23 mouse cellular contexts compared by ENCODE assay signal in the genomic region with DNA sequence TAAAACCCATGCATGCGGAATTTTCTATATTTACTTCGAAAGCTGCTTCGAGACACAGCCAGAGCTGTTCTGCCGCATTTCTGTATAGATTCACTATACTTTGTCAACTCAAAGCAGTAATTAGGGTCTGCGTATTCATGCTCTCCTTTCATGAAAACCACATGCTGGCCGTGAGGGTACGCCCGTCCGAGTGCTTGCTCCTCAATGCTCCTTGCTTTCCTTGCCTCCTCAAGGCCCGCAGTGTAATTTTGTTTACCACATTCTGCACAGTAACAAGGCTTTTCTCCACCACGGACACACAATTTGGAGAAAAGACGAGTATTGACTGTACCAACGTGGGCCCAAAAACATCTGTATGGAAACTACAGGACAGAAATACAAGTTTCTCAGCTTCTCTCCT.
DNase-seq lines count a peak whose midpoint lies in the region; ATAC-seq and TF ChIP-seq lines count a peak whose summit lies in the region.
"Had no signal": no experiment of that assay in that cellular context is flagged by ENCODE, and none has a peak within 500 bp of the region (broad histone marks: within the 10 kb centered on the region; RNA-seq: fewer than 3 reads in every experiment).

No protein-coding gene starts in this region.

- DNase-seq in brain, embryonic 14.5 days (ENCODE audit: low read depth): peak; percentile 30
- peak; percentile 70 for DNase-seq in embryonic facial prominence, embryonic 11.5 days (ENCODE audit: low spot score)
- DNase-seq in forelimb bud, embryonic 11.5 days (ENCODE audit: low read depth, low spot score): peak; percentile 42
- no peak for DNase-seq in cerebellum, postnatal 14 days
- DNase-seq in right cerebral cortex, postnatal 25 days: no peak
- DNase-seq: adrenal gland, postnatal 25 days; cerebellum, adult 18-20 months; cerebellum, postnatal 10 days; gastrocnemius, postnatal 25 days; kidney, adult 8-10 months; midbrain, embryonic 14.5 days; thymus, postnatal 14 days had no signal

- no peaks in the 10 kb centered on the region for H3K9me3 ChIP-seq in embryonic facial prominence, embryonic 11.5 days (replicated peaks; ENCODE audit: control insufficient read depth, low read length)
- H3K9me3 ChIP-seq in limb, embryonic 13.5 days: no peaks in the 10 kb centered on the region
- H3K9me3 ChIP-seq: forebrain, embryonic 13.5 days; heart, embryonic 15.5 days; intestine, embryonic 15.5 days; liver, embryonic 15.5 days; lung, embryonic 15.5 days; stomach, embryonic 15.5 days had no signal

- H3K4me3 ChIP-seq in embryonic facial prominence, embryonic 11.5 days (ENCODE audit: low read depth, low read length): no peak overlapping the region
- H3K4me3 ChIP-seq in limb, embryonic 13.5 days: no peak overlapping the region
- H3K4me3 ChIP-seq: forebrain, embryonic 13.5 days; heart, embryonic 15.5 days; intestine, embryonic 15.5 days; liver, embryonic 15.5 days; lung, embryonic 15.5 days; stomach, embryonic 15.5 days had no signal

- no peak overlapping the region for H3K9ac ChIP-seq in embryonic facial prominence, embryonic 11.5 days (replicated peaks; ENCODE audit: low read length)
- H3K9ac ChIP-seq in limb, embryonic 13.5 days: no peak overlapping the region
- H3K9ac ChIP-seq: forebrain, embryonic 13.5 days; heart, embryonic 15.5 days; intestine, embryonic 15.5 days; liver, embryonic 15.5 days; lung, embryonic 15.5 days; stomach, embryonic 15.5 days had no signal

- WGBS in embryonic facial prominence, embryonic 11.5 days: 55% methylated on average over 13 of the region's 13 CpGs
- WGBS in limb, embryonic 13.5 days: 34% methylated on average over 13 of the region's 13 CpGs

- H3K27ac ChIP-seq in embryonic facial prominence, embryonic 11.5 days (replicated peaks; ENCODE audit: low read depth, low read length): 0 out of 2 replicates have a peak overlapping the region, but pooled peaks have one; percentile 31
- H3K27ac ChIP-seq in limb, embryonic 13.5 days: no peak overlapping the region
- H3K27ac ChIP-seq: forebrain, embryonic 13.5 days; heart, embryonic 15.5 days; intestine, embryonic 15.5 days; kidney, postnatal 0 days; liver, embryonic 15.5 days; lung, embryonic 15.5 days; stomach, embryonic 15.5 days had no signal

- no peaks in the 10 kb centered on the region for H3K4me1 ChIP-seq in embryonic facial prominence, embryonic 11.5 days (ENCODE audit: control insufficient read depth, insufficient read depth, low read length)
- H3K4me1 ChIP-seq in limb, embryonic 13.5 days: peaks cover 35% of the 10 kb centered on the region
- H3K4me1 ChIP-seq: intestine, embryonic 15.5 days; liver, embryonic 15.5 days; lung, embryonic 15.5 days; stomach, embryonic 15.5 days had no signal

- H3K27me3 ChIP-seq in embryonic facial prominence, embryonic 11.5 days (ENCODE audit: control insufficient read depth, insufficient read depth, low read length): no peaks in the 10 kb centered on the region
- H3K27me3 ChIP-seq in limb, embryonic 13.5 days: no peaks in the 10 kb centered on the region
- H3K27me3 ChIP-seq: forebrain, embryonic 13.5 days; heart, embryonic 15.5 days; intestine, embryonic 15.5 days; lung, embryonic 15.5 days; stomach, embryonic 15.5 days had no signal

- H3K36me3 ChIP-seq in embryonic facial prominence, embryonic 11.5 days (replicated peaks; ENCODE audit: control insufficient read depth, insufficient read depth, low read depth, low read length): no peaks in the 10 kb centered on the region
- no peaks in the 10 kb centered on the region for H3K36me3 ChIP-seq in limb, embryonic 13.5 days
- H3K36me3 ChIP-seq: heart, embryonic 15.5 days; intestine, embryonic 15.5 days; liver, embryonic 15.5 days; lung, embryonic 15.5 days; stomach, embryonic 15.5 days had no signal

- TF ChIP-seq POLR2A in brain, embryonic 14.5 days (IDR thresholded peaks at IDR 0.05; ENCODE audit: borderline replicate concordance, extremely low read depth, insufficient read depth, insufficient read length, poor library complexity, severe bottlenecking): no peak

- H3K4me2 ChIP-seq in embryonic facial prominence, embryonic 11.5 days (ENCODE audit: low read depth, low read length): no peak overlapping the region
- H3K4me2 ChIP-seq in limb, embryonic 13.5 days (replicated peaks): peak overlapping the region; percentile 27; the same call in 1 of the 2 replicates
- H3K4me2 ChIP-seq: forebrain, embryonic 13.5 days; heart, embryonic 15.5 days; intestine, embryonic 15.5 days; liver, embryonic 15.5 days; lung, embryonic 15.5 days; stomach, embryonic 15.5 days had no signal

- no peak for TF ChIP-seq CTCF in brain, embryonic 14.5 days (IDR thresholded peaks at IDR 0.05; ENCODE audit: borderline replicate concordance, extremely low read depth, insufficient read depth, insufficient read length)

- ATAC-seq in embryonic facial prominence, embryonic 11.5 days (replicated peaks; ENCODE audit: insufficient number of reproducible peaks, low FRiP score, low TSS enrichment, low read depth): no peak
- ATAC-seq in limb, embryonic 13.5 days (ENCODE audit: low FRiP score, low read depth): no peak
- no peak for ATAC-seq in megakaryocyte-erythroid progenitor cell, adult 5-6 weeks (replicated peaks; ENCODE audit: low FRiP score, low TSS enrichment, poor library complexity, severe bottlenecking)
- ATAC-seq: CD4-positive, CD25-positive, alpha-beta regulatory T cell, adult 4 months; forebrain, embryonic 13.5 days; hindbrain, embryonic 16.5 days; intestine, embryonic 15.5 days had no signal

Comparison
In these comparisons a context has a peak if more than half of its experiments do, and no peak if none do; other contexts are left out.
1. DNase-seq: peak in brain, embryonic 14.5 days (single experiment), embryonic facial prominence, embryonic 11.5 days (single experiment) and forelimb bud, embryonic 11.5 days (single experiment); none in cerebellum, postnatal 14 days (0 of 2) and right cerebral cortex, postnatal 25 days (single experiment).